Mouse (Mus musculus): Measurements from ENCODE around the gene Fam170b. TPM values are rescaled to one million over a fixed set of nuclear protein-coding genes. Genes with fewer than 3 reads are reported as not detected.
A peak's percentile ranks its signal among the peaks of the same experiment; 100 is the strongest.

The Fam170b gene
- polyA plus RNA-seq, 1 experiment: not detected

- no peaks in the 10 kb centered on the region for H3K36me3 ChIP-seq (ENCODE audit: control insufficient read depth, insufficient read depth, low read length)
- H3K27me3 ChIP-seq (ENCODE audit: control insufficient read depth, insufficient read depth, low read length): peaks cover 7% of the 10 kb centered on the region; the same call in 1 of the 2 replicates
- no peak for TF ChIP-seq CTCF (IDR thresholded peaks at IDR 0.05; ENCODE audit: extremely low read depth, insufficient read depth, insufficient read length, insufficient replicate concordance)
- TF ChIP-seq POLR2A (IDR thresholded peaks at IDR 0.05; ENCODE audit: low read depth, low read length): no peak
- no peak overlapping the region for H3K27ac ChIP-seq (ENCODE audit: insufficient read depth, low read length)
- DNase-seq (ENCODE audit: low read depth in 1 of 2, low spot score in 2 of 2): no peak
- WGBS: 46% methylated on average over 5 of the region's 5 CpGs
- H3K4me1 ChIP-seq (ENCODE audit: control insufficient read depth, insufficient read depth, insufficient read length): no peaks in the 10 kb centered on the region
- no peak overlapping the region for H3K4me3 ChIP-seq (ENCODE audit: extremely low read depth, insufficient read depth, insufficient read length)
Measured at GRCm38 (mm10) chr14:32856246-32856645, 22.5 kb downstream of the Fam170b start.

- Histone ChIP-seq H3K27me3 (ENCODE audit: control insufficient read depth, insufficient read depth, low read length) (peaks cover 7% of the 10 kb centered on the region; the same call in 1 of the 2 replicates), H3K4me1 (ENCODE audit: control insufficient read depth, insufficient read depth, insufficient read length) (no peaks in the 10 kb centered on the region), H3K27ac (ENCODE audit: insufficient read depth, low read length) (peak within 1 kb of the TSS; percentile 63), H3K36me3 (ENCODE audit: control insufficient read depth, insufficient read depth, low read length) (no peaks in the 10 kb centered on the region), H3K4me3 (ENCODE audit: extremely low read depth, insufficient read depth, insufficient read length) (peak within 1 kb of the TSS; percentile 32; the same call in 1 of the 2 replicates)
- no peak for TF ChIP-seq CTCF (IDR thresholded peaks at IDR 0.05; ENCODE audit: extremely low read depth, insufficient read depth, insufficient read length, insufficient replicate concordance)
- no peak for TF ChIP-seq POLR2A (IDR thresholded peaks at IDR 0.05; ENCODE audit: low read depth, low read length)
- WGBS: 4% methylated on average over 68 of the region's 68 CpGs
- no peak for DNase-seq (ENCODE audit: low read depth in 1 of 2, low spot score in 2 of 2)
Measured at GRCm38 (mm10) chr14:32856681-32857328, 23.0 kb downstream of the Fam170b start, which contains the start of gene Vstm4. Vstm4 (plus strand) TSS chr14:32856756.

- no peak for DNase-seq (ENCODE audit: low read depth in 1 of 2, low spot score in 2 of 2)
- 87% methylated on average over 10 of the region's 10 CpGs for WGBS
- Histone ChIP-seq H3K4me3 (ENCODE audit: extremely low read depth, insufficient read depth, insufficient read length) (no peak overlapping the region), H3K27me3 (ENCODE audit: control insufficient read depth, insufficient read depth, low read length) (peaks cover 7% of the 10 kb centered on the region; the same call in 1 of the 2 replicates), H3K4me1 (ENCODE audit: control insufficient read depth, insufficient read depth, insufficient read length) (no peaks in the 10 kb centered on the region), H3K36me3 (ENCODE audit: control insufficient read depth, insufficient read depth, low read length) (no peaks in the 10 kb centered on the region), H3K27ac (ENCODE audit: insufficient read depth, low read length) (no peak overlapping the region)
- TF ChIP-seq POLR2A (IDR thresholded peaks at IDR 0.05; ENCODE audit: low read depth, low read length) (no peak), CTCF (IDR thresholded peaks at IDR 0.05; ENCODE audit: extremely low read depth, insufficient read depth, insufficient read length, insufficient replicate concordance) (no peak)
Measured at GRCm38 (mm10) chr14:32858361-32858760, 24.6 kb downstream of the Fam170b start.

GRCm38 (mm10) chr14:32858941-32859510 lies 25.3 kb downstream of the Fam170b start:
- TF ChIP-seq POLR2A (IDR thresholded peaks at IDR 0.05; ENCODE audit: low read depth, low read length): no peak
- TF ChIP-seq CTCF (IDR thresholded peaks at IDR 0.05; ENCODE audit: extremely low read depth, insufficient read depth, insufficient read length, insufficient replicate concordance): no peak
- DNase-seq (ENCODE audit: low read depth in 1 of 2, low spot score in 2 of 2): no peak
- no peak overlapping the region for H3K27ac ChIP-seq (ENCODE audit: insufficient read depth, low read length)
- H3K36me3 ChIP-seq (ENCODE audit: control insufficient read depth, insufficient read depth, low read length): no peaks in the 10 kb centered on the region
- no peaks in the 10 kb centered on the region for H3K4me1 ChIP-seq (ENCODE audit: control insufficient read depth, insufficient read depth, insufficient read length)
- 65% methylated on average over 6 of the region's 6 CpGs for WGBS
- peaks cover 7% of the 10 kb centered on the region; the same call in 1 of the 2 replicates for H3K27me3 ChIP-seq (ENCODE audit: control insufficient read depth, insufficient read depth, low read length)
- H3K4me3 ChIP-seq (ENCODE audit: extremely low read depth, insufficient read depth, insufficient read length): no peak overlapping the region

DNA sequence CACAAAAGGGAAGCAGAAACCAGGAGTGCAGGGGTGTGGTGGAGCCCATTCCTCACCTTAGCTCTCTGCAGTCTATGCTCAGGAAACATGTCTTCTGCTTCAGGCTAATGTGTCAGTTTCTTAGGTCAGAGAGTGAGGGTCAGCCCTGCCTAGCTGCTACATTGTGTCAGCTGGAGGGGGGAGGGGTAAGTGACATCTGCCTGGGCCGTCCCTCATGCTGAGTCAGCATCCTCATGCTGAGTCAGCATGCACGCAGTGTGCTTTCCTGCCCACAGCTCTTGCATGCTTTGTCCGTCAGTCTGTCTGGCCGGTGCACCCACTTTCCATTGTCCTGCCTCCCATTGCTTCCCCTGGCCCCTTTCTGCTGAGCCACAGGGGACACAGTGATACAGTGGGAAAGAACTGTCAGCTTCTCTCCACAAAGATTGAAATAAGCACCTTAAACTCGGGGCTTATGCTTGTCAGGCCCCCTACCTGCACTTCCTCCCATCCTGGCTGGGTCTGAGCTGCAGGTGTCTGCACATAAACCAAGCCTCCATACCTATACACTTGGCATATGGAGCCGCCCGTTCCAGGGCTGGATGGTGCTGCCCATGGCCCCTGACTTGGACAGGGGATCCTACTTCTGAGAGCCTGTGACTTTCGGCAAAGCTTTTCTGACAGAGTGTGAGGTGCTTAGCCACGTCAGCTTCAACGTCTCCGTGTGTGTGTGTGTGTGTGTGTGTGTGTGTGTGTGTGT lies 26.2 kb downstream of the Fam170b start:
- H3K4me3 ChIP-seq (ENCODE audit: extremely low read depth, insufficient read depth, insufficient read length): no peak overlapping the region
- H3K4me1 ChIP-seq (ENCODE audit: control insufficient read depth, insufficient read depth, insufficient read length): no peaks in the 10 kb centered on the region
- peaks cover 7% of the 10 kb centered on the region; the same call in 1 of the 2 replicates for H3K27me3 ChIP-seq (ENCODE audit: control insufficient read depth, insufficient read depth, low read length)
- 47% methylated on average over 11 of the region's 11 CpGs for WGBS
- TF ChIP-seq POLR2A (IDR thresholded peaks at IDR 0.05; ENCODE audit: low read depth, low read length) (no peak), CTCF (IDR thresholded peaks at IDR 0.05; ENCODE audit: extremely low read depth, insufficient read depth, insufficient read length, insufficient replicate concordance) (no peak)
- DNase-seq (ENCODE audit: low read depth in 1 of 2, low spot score in 2 of 2): no peak
- H3K27ac ChIP-seq (ENCODE audit: insufficient read depth, low read length): no peak overlapping the region
- H3K36me3 ChIP-seq (ENCODE audit: control insufficient read depth, insufficient read depth, low read length): no peaks in the 10 kb centered on the region

DNA sequence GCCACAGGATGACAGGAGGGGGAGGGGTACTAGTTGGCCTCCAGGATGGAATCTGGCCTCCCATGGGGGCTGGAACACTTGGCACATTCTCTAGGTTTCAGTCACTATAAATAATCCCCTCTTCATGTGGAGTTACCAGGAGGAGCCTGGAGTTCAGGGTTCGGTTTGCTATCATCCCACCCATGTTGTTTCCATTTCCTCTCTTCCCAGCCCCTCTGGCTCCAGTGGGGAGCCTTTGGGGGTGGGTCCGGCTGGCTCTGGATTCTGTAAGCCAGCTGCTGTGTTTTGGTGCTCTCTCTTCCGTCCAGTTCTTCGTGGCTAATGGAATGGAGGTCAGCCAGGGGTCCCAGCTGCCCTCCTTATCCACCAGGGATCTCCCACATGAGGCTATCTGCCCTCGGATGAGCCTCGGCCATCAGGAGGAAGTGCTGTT lies 27.4 kb downstream of the Fam170b start:
- no peak for TF ChIP-seq POLR2A (IDR thresholded peaks at IDR 0.05; ENCODE audit: low read depth, low read length)
- 50% methylated on average over 6 of the region's 6 CpGs for WGBS
- no peak for DNase-seq (ENCODE audit: low read depth in 1 of 2, low spot score in 2 of 2)
- H3K27ac ChIP-seq (ENCODE audit: insufficient read depth, low read length): peak overlapping the region; percentile 32; the same call in 1 of the 2 replicates
- H3K4me3 ChIP-seq (ENCODE audit: extremely low read depth, insufficient read depth, insufficient read length): no peak overlapping the region
- no peaks in the 10 kb centered on the region for H3K36me3 ChIP-seq (ENCODE audit: control insufficient read depth, insufficient read depth, low read length)
- no peaks in the 10 kb centered on the region for H3K4me1 ChIP-seq (ENCODE audit: control insufficient read depth, insufficient read depth, insufficient read length)
- peaks cover 7% of the 10 kb centered on the region; the same call in 1 of the 2 replicates for H3K27me3 ChIP-seq (ENCODE audit: control insufficient read depth, insufficient read depth, low read length)
